Mouse (Mus musculus) embryo, embryonic 9.5 days (tissue): Measurements from ENCODE around the gene Ubxn4.
"Not testable (repeated sequence)": the region's sequence is repeated elsewhere in the genome, so short reads cannot be mapped to it uniquely, and the experiment has no call there.

Experiments used
- DNase-seq: peaks from one replicate; pipeline ENCODE4 v3.0.0-alpha.2; 2017; ENCODE audit errors: extremely low spot score

Ubxn4 gene

GRCm38 (mm10) chr1:128309043-128309442 lies 65.3 kb downstream of the Ubxn4 start:
- no peak for DNase-seq

GRCm38 (mm10) chr1:128314665-128315064 lies 70.9 kb downstream of the Ubxn4 start:
- DNase-seq: no peak

GRCm38 (mm10) chr1:128319266-128319665 lies 75.5 kb downstream of the Ubxn4 start:
- not testable (repeated sequence) for DNase-seq

- DNase-seq: no peak
These were observed 79.4 kb downstream of the Ubxn4 start for GRCm38 (mm10) chr1:128323026-128323643.

- no peak for DNase-seq
These were observed 81.0 kb downstream of the Ubxn4 start for GRCm38 (mm10) chr1:128324776-128325175.

GRCm38 (mm10) chr1:128327165-128327564 lies 83.4 kb downstream of the Ubxn4 start:
- no peak for DNase-seq

GRCm38 (mm10) chr1:128328218-128328617 lies 84.5 kb downstream of the Ubxn4 start, which contains the start of gene Lct:
TSS of gene Lct (minus strand) at chr1:128328318.
- no peak for DNase-seq
